Mouse (Mus musculus): ENCODE results near the gene Tgtp2.
"Not testable (repeated sequence)": the region's sequence is repeated elsewhere in the genome, so short reads cannot be mapped to it uniquely, and the experiment has no call there.

- TF ChIP-seq CTCF (IDR thresholded peaks at IDR 0.05; ENCODE audit: low read depth); EP300 (optimal IDR thresholded peaks at IDR 0.05): not testable (repeated sequence)
These were observed 12.7 kb downstream of the Tgtp2 start, which contains the start of gene 9930111J21Rik2 for GRCm38 (mm10) chr11:49051093-49051891.

Measured in stomach, postnatal 0 days (tissue).